Mouse (Mus musculus) heart, postnatal 0 days (tissue): ENCODE results near the gene Card14. TPM values are rescaled to one million over a fixed set of nuclear protein-coding genes. Genes with fewer than 3 reads are reported as not detected.
A peak's percentile ranks its signal among the peaks of the same experiment; 100 is the strongest.
"Not testable (repeated sequence)": the region's sequence is repeated elsewhere in the genome, so short reads cannot be mapped to it uniquely, and the experiment has no call there.

ENCODE experiments used
- ATAC-seq: fragments of 200-750 bp; cut with Nextera tagmentation; 2 replicates; pipeline ENCODE4 v1.8.0; 2017; ENCODE audit warnings: low read depth, moderate number of reproducible peaks, moderate library complexity; ENCODE audit not compliant: insufficient read depth
- DNase-seq: peaks from one replicate; pipeline ENCODE4 v3.0.0-alpha.2; 2016; ENCODE audit warnings: low spot score
- H3K27ac ChIP-seq: fragments of 300-500 bp; sonication (generic); 2 replicates; pipeline ENCODE4 v1.5.1; 2014; ENCODE audit warnings: low read depth, mild to moderate bottlenecking
- H3K27me3 ChIP-seq: fragments of 300-500 bp; sonication (generic); 2 replicates; pipeline ENCODE4 v1.6.1; 2014; ENCODE audit warnings: low read length, mixed read lengths; ENCODE audit not compliant: control insufficient read depth, insufficient read depth
- H3K36me3 ChIP-seq: fragments of 300-500 bp; sonication (generic); replicated peaks from 2 replicates; pipeline ENCODE4 v1.6.1; 2014; ENCODE audit warnings: low read length, mixed read lengths; ENCODE audit not compliant: control insufficient read depth, insufficient read depth
- H3K4me1 ChIP-seq: fragments of 300-500 bp; sonication (generic); 2 replicates; pipeline ENCODE4 v1.6.1; 2014; ENCODE audit warnings: antibody characterized with exemption; ENCODE audit not compliant: control insufficient read depth, insufficient read depth
- H3K4me2 ChIP-seq: fragments of 300-500 bp; sonication (generic); 2 replicates; pipeline ENCODE4 v1.6.1; 2014; ENCODE audit warnings: low read depth, mild to moderate bottlenecking, low read length, moderate library complexity
- H3K4me3 ChIP-seq: fragments of 300-500 bp; sonication (generic); 2 replicates; pipeline ENCODE4 v1.5.1; 2014; ENCODE audit warnings: low read depth, low read length
- H3K9ac ChIP-seq: fragments of 300-500 bp; sonication (generic); replicated peaks from 2 replicates; pipeline ENCODE4 v1.6.1; 2014; ENCODE audit warnings: low read depth, low read length, mixed read lengths
- H3K9me3 ChIP-seq: fragments of 300-500 bp; sonication (generic); replicated peaks from 2 replicates; pipeline ENCODE4 v1.6.1; 2016; ENCODE audit warnings: low read length; ENCODE audit not compliant: control insufficient read depth
- CTCF ChIP-seq: IDR thresholded peaks from 2 replicates; pipeline ENCODE4 v1.5.1; 2016; ENCODE audit warnings: antibody characterized with exemption, control low read depth, low read depth
- EP300 ChIP-seq: IDR thresholded peaks from 2 replicates; pipeline ENCODE4 v1.6.1; 2016; ENCODE audit warnings: antibody characterized with exemption, low read depth
- WGBS: fragments of 180-500 bp; shearing (Covaris S2); extraction: QIAGEN DNeasy Blood & Tissue Kit; methylation state at CpG from one replicate; pipeline ENCODE4 v1.1.7; 2014; 5-methylcytosine and 5-hydroxymethylcytosine counted together
- polyA plus RNA-seq: library from polyadenylated mRNA; unstranded; fragments of >200 nt; fragmentation: Nextera tagmentation; extraction: Ambion mirVana; gene quantifications from 2 replicates; pipeline ENCODE4 v1.2.1, GENCODE M21; 2015
- total RNA-seq: library from RNA; depleted of rRNA; stranded (reverse); fragments of >200 nt; gene quantifications from 2 replicates; pipeline ENCODE4 v1.2.3, GENCODE M21; 2014; ENCODE audit warnings: low replicate concordance

The Card14 gene
- total and polyA plus RNA-seq, 2 experiments from 2014 or later: 0.41 to 1.2 TPM

DNA sequence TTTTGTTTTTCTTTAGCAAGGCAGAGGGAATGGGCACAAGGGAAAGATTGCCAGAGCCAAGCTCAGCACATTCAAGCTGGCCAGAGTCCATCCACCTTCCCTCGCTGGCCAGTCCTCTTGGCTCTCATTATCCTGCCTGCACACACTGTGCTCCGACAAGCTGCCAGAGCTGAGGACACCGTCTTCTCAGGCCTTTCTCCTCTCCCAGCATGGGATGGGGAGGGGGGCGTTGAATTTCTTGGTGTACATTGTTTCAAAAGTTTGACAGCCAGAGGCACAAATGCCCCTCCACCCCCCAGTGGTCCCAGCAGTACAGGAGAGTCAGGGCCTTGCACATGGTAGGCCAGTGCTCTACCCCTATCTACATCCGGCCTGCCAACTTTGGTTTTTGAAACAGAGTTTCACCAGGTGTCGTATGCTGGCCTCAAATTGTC, 40.3 kb upstream of the Card14 start:
- no peak overlapping the region for H3K27ac ChIP-seq
- DNase-seq: no peak
- TF ChIP-seq CTCF (no peak), EP300 (no peak)
- 36% methylated on average over 6 of the region's 6 CpGs for WGBS
- peak overlapping the region; percentile 89 for H3K4me2 ChIP-seq
- no peak overlapping the region for H3K9ac ChIP-seq
- H3K4me3 ChIP-seq: peak overlapping the region; percentile 53; the same call in 1 of the 2 replicates
- H3K9me3 ChIP-seq: no peaks in the 10 kb centered on the region
- H3K36me3 ChIP-seq: peaks cover 15% of the 10 kb centered on the region; the same call in 1 of the 2 replicates
- H3K27me3 ChIP-seq: no peaks in the 10 kb centered on the region
- no peaks in the 10 kb centered on the region for H3K4me1 ChIP-seq
- ATAC-seq: 0 out of 2 replicates have a peak, but pooled peaks have one; percentile 5

DNA sequence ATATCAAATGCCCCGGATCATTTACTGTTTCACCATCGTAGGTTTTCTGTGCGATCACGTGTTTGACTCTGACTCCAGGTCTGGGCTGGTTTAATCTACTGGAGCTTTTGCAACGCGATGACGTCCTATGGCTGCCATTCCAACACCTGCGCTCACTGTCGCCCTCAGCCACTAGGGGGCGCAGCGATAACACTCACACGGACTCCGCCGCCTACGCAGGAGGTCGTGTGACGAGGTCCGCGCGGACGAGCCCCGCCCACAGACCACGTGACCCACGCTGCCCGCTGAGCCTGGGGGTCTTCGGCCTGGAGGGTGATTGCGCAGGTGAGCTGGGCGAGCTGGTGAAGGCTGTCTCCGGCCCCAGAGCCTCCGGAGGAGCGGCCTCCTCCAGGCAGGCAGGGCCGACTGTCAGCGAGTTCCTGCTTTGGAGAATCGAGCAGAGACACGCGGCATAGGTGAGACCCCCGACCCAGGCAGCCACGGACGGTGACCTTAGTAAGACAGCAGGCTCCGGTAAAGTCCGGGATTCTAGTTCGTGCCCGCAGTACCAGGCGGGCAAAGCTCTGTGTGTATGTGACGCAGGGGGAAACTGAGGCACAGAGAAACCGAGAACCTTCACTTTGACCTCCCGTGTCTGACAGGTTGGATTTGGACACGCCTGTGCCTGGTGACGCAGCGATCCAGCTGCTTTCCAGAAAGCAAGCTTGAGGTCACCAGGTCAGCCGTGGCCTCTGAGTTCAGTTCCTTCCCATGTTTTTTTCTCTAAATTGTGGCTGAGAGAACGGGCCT, 39.6 kb upstream of the Card14 start, which contains the start of gene Gaa:
TSS of gene Gaa (plus strand) at position 120 of the 789 bp plus-strand sequence.
- Histone ChIP-seq H3K9ac (peak within 1 kb of the TSS; percentile 71), H3K4me2 (peak within 1 kb of the TSS; percentile 89), H3K27ac (no peak within 1 kb of the TSS; the same call in 1 of the 2 replicates), H3K36me3 (peaks cover 17% of the 10 kb centered on the region), H3K9me3 (no peaks in the 10 kb centered on the region), H3K4me1 (no peaks in the 10 kb centered on the region), H3K4me3 (peak within 1 kb of the TSS; percentile 53), H3K27me3 (no peaks in the 10 kb centered on the region)
- WGBS: 3% methylated on average over 52 of the region's 52 CpGs
- no peak for TF ChIP-seq EP300
- peak; percentile 99 for TF ChIP-seq CTCF
- peak; percentile 93 for ATAC-seq
- peak; percentile 91 for DNase-seq

DNA sequence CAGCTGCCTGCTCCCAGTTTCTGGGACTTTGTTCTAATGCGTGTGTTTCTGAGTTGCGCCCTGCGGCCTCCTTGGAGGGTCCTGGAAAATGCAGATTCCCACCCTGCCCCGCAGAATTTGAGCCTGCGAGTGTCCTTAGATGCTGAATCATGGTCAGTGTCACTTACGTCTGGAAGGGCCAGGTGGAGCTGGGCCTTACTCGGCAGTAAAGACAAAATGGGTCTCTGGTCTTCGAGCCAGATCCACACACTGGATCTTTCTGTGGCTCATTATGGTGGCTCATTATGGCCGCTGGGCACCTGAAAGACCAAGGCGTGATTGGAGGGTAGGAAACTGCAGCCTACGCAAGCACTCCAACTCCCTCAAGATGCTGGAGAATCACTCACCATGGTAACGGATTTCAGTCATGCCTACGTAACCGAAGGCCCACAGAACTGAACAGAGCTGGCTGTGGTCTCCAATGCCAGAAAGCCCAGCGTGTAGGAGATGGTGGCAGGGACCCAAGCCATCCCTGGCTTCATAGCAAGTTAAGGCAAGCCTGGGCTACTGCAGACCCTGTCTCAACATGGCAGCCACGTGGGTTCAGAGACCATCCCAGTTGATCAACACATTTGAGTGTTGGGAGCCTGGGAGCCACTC, 38.9 kb upstream of the Card14 start:
- Histone ChIP-seq H3K4me3 (peak overlapping the region; percentile 53), H3K27me3 (no peaks in the 10 kb centered on the region), H3K9me3 (no peaks in the 10 kb centered on the region), H3K36me3 (peaks cover 25% of the 10 kb centered on the region), H3K27ac (no peak overlapping the region), H3K4me1 (no peaks in the 10 kb centered on the region), H3K9ac (peak overlapping the region; percentile 71; the same call in 1 of the 2 replicates), H3K4me2 (peak overlapping the region; percentile 89)
- ATAC-seq (no peak), DNase-seq (no peak)
- 83% methylated on average over 16 of the region's 16 CpGs for WGBS
- no peak for TF ChIP-seq EP300
- no peak for TF ChIP-seq CTCF

DNA sequence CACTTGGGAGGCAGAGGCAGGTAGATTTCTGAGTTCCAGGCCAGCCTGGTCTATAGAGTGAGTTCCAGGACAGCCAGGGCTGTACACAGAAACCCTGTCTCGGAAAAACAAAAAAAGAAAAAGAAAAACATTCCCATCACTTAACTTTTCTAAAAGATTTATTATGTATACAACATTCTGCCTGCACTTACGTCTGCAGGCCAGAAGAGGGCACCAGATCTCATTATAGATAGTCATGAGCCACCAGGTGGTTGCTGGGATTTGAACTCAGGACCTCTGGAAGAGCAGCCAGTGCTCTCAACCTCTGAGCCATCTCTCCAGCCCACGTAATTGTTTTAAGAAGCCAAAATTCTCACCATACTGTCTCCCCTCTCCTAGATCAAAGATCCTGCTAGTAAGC, 35.1 kb upstream of the Card14 start:
- 71% methylated on average over 3 of the region's 3 CpGs for WGBS
- not testable (repeated sequence) for H3K9me3 ChIP-seq, H3K4me3 ChIP-seq, H3K4me1 ChIP-seq, H3K4me2 ChIP-seq, H3K27me3 ChIP-seq, DNase-seq, H3K9ac ChIP-seq, ATAC-seq, H3K27ac ChIP-seq
- peaks cover 53% of the 10 kb centered on the region for H3K36me3 ChIP-seq
- peak; percentile 49 for TF ChIP-seq CTCF

DNA sequence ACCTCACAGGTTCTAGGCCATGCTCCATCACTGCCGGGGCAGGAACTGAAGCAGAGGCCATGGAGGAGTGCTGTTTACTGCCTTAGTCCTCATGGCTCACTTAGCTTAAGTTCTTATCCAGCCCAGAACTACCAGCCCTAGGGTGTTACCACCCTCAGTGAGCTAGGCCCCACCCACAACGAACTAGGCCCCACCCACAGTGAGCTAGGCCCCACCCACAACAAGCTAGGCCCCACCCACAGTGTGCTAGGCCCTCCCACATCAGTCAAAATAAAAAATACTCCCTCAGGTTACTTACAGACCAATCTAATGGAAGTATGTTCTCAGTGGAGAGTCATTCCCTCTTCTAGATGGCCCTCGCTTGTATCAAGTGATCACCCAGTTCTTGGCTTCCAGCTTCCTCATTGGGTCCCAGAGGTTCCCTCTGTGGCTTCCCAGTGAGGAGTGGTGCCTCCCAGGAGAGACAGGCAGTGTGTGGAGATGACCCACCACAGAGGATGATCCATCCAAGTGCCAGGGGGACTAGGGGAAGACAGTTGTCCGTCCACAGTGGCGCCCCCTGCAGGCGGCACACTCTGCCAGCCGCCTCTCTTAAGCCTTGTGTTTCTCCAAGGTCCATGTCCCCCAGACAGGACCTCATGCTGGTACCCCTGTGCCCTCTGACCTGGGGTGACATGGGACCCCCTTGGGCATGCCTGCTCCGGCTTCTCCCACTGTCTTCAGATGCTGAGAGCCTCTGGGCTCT, 34.2 kb upstream of the Card14 start:
- 82% methylated on average over 7 of the region's 8 CpGs for WGBS
- DNase-seq (no peak), ATAC-seq (peak; percentile 25; the same call in 1 of the 2 replicates)
- TF ChIP-seq EP300 (no peak), CTCF (0 out of 2 replicates have a peak, but pooled peaks have one; percentile 2)
- no peak overlapping the region for H3K4me3 ChIP-seq
- no peaks in the 10 kb centered on the region for H3K9me3 ChIP-seq
- no peak overlapping the region for H3K4me2 ChIP-seq
- H3K27me3 ChIP-seq: no peaks in the 10 kb centered on the region
- no peak overlapping the region for H3K9ac ChIP-seq
- no peaks in the 10 kb centered on the region for H3K4me1 ChIP-seq
- H3K27ac ChIP-seq: no peak overlapping the region
- H3K36me3 ChIP-seq: peaks cover 57% of the 10 kb centered on the region
